Comparison of ENCODE assay signal across 9 mouse cellular contexts in genomic region chr3:38143147-38143883, GRCm38 (mm10).
DNase-seq lines count a peak whose midpoint lies in the region; ATAC-seq lines count a peak whose summit lies in the region.
"Had no signal": no experiment of that assay in that cellular context is flagged by ENCODE, and none has a peak within 500 bp of the region (broad histone marks: within the 10 kb centered on the region; RNA-seq: fewer than 3 reads in every experiment).

No protein-coding gene starts in this region.

- peak; percentile 57 for DNase-seq in adrenal gland, postnatal 25 days
- peak; percentile 39 for DNase-seq in cerebellum, adult 9-11 months
- DNase-seq in gastrocnemius, postnatal 4 days (ENCODE audit: low spot score in 2 of 2) = peak; percentile 34 to 71
- DNase-seq in layer of hippocampus, postnatal 25 days (ENCODE audit: extremely low spot score in 1 of 2, low spot score in 1 of 2) = peak; percentile 25 to 51
- DNase-seq in lung, postnatal 4 days = peak; percentile 84 to 86
- DNase-seq in right cerebral cortex, postnatal 4 days = peak; percentile 75

- ATAC-seq in hindbrain, embryonic 16.5 days = peak; percentile 99
- ATAC-seq in activated CD4-positive, CD25-positive, alpha-beta regulatory T cell, adult 4 months = no peak

- H3K4me3 ChIP-seq in hindbrain, embryonic 16.5 days (ENCODE audit: low read length) = no peak overlapping the region
- H3K4me3 ChIP-seq: myocyte had no signal

- H3K9me3 ChIP-seq in hindbrain, embryonic 16.5 days (ENCODE audit: control insufficient read depth, low read length) = no peaks in the 10 kb centered on the region

- WGBS in hindbrain, embryonic 16.5 days = 32% methylated on average over 11 of the region's 11 CpGs

- H3K36me3 ChIP-seq in hindbrain, embryonic 16.5 days (ENCODE audit: control insufficient read depth, insufficient read depth, low read length) = no peaks in the 10 kb centered on the region

- H3K9ac ChIP-seq in hindbrain, embryonic 16.5 days (ENCODE audit: low read depth, low read length) = no peak overlapping the region

- peak overlapping the region; percentile 70; the same call in 1 of the 2 replicates for H3K27ac ChIP-seq in hindbrain, embryonic 16.5 days (ENCODE audit: low read depth, low read length)

- H3K4me2 ChIP-seq in hindbrain, embryonic 16.5 days (ENCODE audit: low read length) = peak overlapping the region; percentile 30; the same call in 1 of the 2 replicates

- H3K27me3 ChIP-seq in hindbrain, embryonic 16.5 days (replicated peaks; ENCODE audit: control insufficient read depth, insufficient read depth, low read length) = no peaks in the 10 kb centered on the region

- H3K4me1 ChIP-seq in hindbrain, embryonic 16.5 days (ENCODE audit: control insufficient read depth, insufficient read depth, low read depth, low read length) = peaks cover 9% of the 10 kb centered on the region
